Mouse (Mus musculus) myocyte (in vitro differentiated cells): ENCODE data around the gene Tshz2.

ENCODE experiments used
- CEBPB ChIP-seq: IDR thresholded peaks from 2 replicates; pipeline ENCODE4 v1.6.1; 2011; ENCODE audit warnings: mild to moderate bottlenecking, moderate library complexity; ENCODE audit not compliant: poor library complexity, insufficient read depth, severe bottlenecking
- E2F4 ChIP-seq: IDR thresholded peaks from one replicate; pipeline ENCODE4 v1.6.1; 2011; ENCODE audit warnings: mild to moderate bottlenecking, control low read depth, moderate library complexity; ENCODE audit not compliant: insufficient read depth
- MAX ChIP-seq: IDR thresholded peaks from one replicate; pipeline ENCODE4 v1.6.1; 2011; ENCODE audit warnings: low read depth, mild to moderate bottlenecking, control low read depth
- MYOD1 ChIP-seq, 3 experiments: IDR thresholded peaks; one replicate each; pipeline ENCODE4 v1.6.1; 2011; ENCODE audit warnings: control low read depth in 2 of 3, low read depth in 2 of 3, mild to moderate bottlenecking in 2 of 3, moderate library complexity in 1 of 3; ENCODE audit not compliant: insufficient read length in 2 of 3, control insufficient read depth in 1 of 3
- MYOG ChIP-seq, 3 experiments: IDR thresholded peaks; one replicate each; pipeline ENCODE4 v1.6.1; 2011; ENCODE audit warnings: control low read depth in 2 of 3, low read depth in 2 of 3, mild to moderate bottlenecking in 2 of 3; ENCODE audit not compliant: insufficient read length in 2 of 3, control insufficient read depth in 1 of 3, insufficient read depth in 1 of 3
- POLR2A ChIP-seq: IDR thresholded peaks from one replicate; pipeline ENCODE4 v1.6.1; 2011; ENCODE audit warnings: low read depth, mild to moderate bottlenecking, control low read depth, moderate library complexity; ENCODE audit not compliant: insufficient read length
- POLR2AphosphoS2 ChIP-seq: IDR thresholded peaks from one replicate; pipeline ENCODE4 v1.6.1; 2011; ENCODE audit warnings: low read depth, control low read depth; ENCODE audit not compliant: insufficient read length
- REST ChIP-seq: IDR thresholded peaks from one replicate; pipeline ENCODE4 v1.6.1; 2011; ENCODE audit warnings: mild to moderate bottlenecking, control low read depth, moderate library complexity; ENCODE audit not compliant: insufficient read depth, insufficient read length
- SRF ChIP-seq: IDR thresholded peaks from one replicate; pipeline ENCODE4 v1.6.1; 2011; ENCODE audit warnings: low read depth; ENCODE audit not compliant: control insufficient read depth, insufficient read length
- TCF12 ChIP-seq: IDR thresholded peaks from one replicate; pipeline ENCODE4 v1.6.1; 2011; ENCODE audit warnings: mild to moderate bottlenecking, control low read depth; ENCODE audit not compliant: poor library complexity, insufficient read depth, severe bottlenecking
- TCF3 ChIP-seq: IDR thresholded peaks from one replicate; pipeline ENCODE4 v1.6.1; 2011; ENCODE audit warnings: low read depth, control low read depth; ENCODE audit not compliant: insufficient read length
- USF1 ChIP-seq: IDR thresholded peaks from one replicate; pipeline ENCODE4 v1.6.1; 2011; ENCODE audit warnings: low read depth, mild to moderate bottlenecking, control low read depth, moderate library complexity

DNA sequence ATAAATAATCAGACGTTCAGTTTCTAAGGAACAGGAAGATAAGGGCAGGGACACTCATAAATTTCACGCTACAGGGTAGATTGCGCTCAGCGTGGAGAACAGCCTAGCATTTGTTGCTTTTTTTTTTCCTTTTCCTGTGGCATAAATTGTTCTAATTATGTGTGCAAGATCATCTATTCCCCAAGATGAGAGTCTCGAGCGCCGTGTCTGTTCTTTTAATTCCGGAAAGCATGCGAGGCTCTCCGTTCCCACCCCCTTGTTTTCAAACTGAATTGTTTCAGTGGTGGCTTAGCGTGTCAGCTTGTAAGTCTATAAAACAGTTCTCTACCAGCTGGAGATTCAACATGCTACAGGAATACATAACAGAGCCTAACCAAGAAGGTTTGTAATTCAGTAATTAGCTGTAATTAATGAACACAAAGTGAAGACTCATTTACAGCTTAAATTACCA lies 404.0 kb downstream of the Tshz2 start:
- TF ChIP-seq POLR2A (no peak), MAX (no peak), CEBPB (no peak), USF1 (no peak), TCF12 (no peak), TCF3 (no peak), E2F4 (no peak), REST (no peak), MYOG (IDR thresholded peaks at IDR 0.05; ENCODE audit: control insufficient read depth in 1 of 3, insufficient read depth in 1 of 3, insufficient read length in 2 of 3, low read depth in 2 of 3) (no peak), POLR2AphosphoS2 (no peak), SRF (no peak), MYOD1 (IDR thresholded peaks at IDR 0.05; ENCODE audit: control insufficient read depth in 1 of 3, insufficient read length in 2 of 3, low read depth in 2 of 3) (no peak)
